Mouse (Mus musculus) G1E (cell line): ENCODE data around the gene Acvr2b.

ENCODE experiments used
- CTCF ChIP-seq: IDR thresholded peaks from 2 replicates; pipeline ENCODE4 v1.5.1; 2012; ENCODE audit warnings: low read depth, low read length, inconsistent platforms, mixed read lengths
- GATA2 ChIP-seq: IDR thresholded peaks from 2 replicates; pipeline ENCODE4 v1.6.1; 2012; ENCODE audit warnings: low read depth, low read length, inconsistent platforms, borderline replicate concordance

DNA sequence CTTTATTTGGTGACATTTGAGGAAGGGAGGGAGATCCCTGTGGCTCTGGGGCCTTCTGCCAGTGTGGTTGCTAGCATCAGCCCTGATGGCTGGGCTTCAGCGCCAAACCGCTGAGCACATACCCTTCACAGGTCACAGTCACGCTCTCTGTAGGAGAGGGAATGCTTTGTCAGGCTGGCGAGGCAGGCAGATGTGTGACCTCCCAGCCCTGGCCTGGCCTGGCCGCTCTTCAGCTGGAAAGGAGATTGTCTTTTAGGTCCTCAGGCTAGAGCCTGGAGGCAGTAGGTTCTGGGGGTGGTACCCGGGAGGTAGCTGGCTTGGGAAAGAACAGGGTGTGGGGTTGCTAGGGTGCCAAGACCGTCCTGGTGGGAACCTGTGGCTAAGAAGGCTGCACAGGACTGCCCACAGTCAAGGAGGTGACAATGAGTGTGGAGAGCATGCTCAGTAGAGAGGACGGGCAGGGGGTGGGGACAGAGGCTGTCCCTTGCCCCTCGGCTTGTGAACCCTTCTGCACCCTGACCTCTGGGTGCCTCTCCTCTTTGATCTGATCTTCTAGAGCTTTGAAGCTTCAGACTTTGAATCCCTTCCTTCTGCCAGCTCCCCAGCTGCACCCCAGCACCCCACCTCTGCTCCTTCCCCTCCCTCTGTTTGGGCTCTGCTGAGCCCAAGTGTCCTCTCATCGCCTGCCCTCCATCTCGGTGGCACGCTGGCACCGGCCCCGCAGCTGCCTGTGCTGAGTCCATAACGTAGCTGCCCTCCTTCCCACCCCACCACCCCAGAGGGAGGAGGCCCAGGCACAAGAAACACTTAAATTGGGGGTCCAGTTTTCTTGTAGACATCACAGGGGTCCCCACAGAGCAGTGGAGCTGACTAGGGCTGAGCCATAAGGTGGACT lies 73.0 kb downstream of the Acvr2b start:
- TF ChIP-seq CTCF (no peak), GATA2 (no peak)
